Mouse (Mus musculus) liver, adult 2 months (tissue): ENCODE measurements around the gene Dlg2.

ENCODE experiments used
- CTCF ChIP-seq: fragments of 200-500 bp; IDR thresholded peaks from 2 replicates; pipeline ENCODE4 v1.5.1; 2011; ENCODE audit warnings: low read depth, low read length, control low read depth
- POLR2A ChIP-seq: fragments of 200-500 bp; IDR thresholded peaks from 2 replicates; pipeline ENCODE4 v1.6.1; 2011; ENCODE audit warnings: low read length, control low read depth; ENCODE audit not compliant: insufficient read depth; ENCODE audit errors: extremely low read depth

GRCm38 (mm10) chr7:92066851-92067250, 1590.4 kb downstream of the Dlg2 start:
- TF ChIP-seq CTCF: no peak
- TF ChIP-seq POLR2A: no peak
